Mouse (Mus musculus) spleen, adult 2 months (tissue): ENCODE measurements around the gene Mettl7a1.
"Not testable (repeated sequence)": the region's sequence is repeated elsewhere in the genome, so short reads cannot be mapped to it uniquely, and the experiment has no call there.

ENCODE experiments used
- CTCF ChIP-seq: fragments of 200-500 bp; IDR thresholded peaks from 2 replicates; pipeline ENCODE4 v1.5.1; 2011; ENCODE audit warnings: mild to moderate bottlenecking, inconsistent platforms; ENCODE audit not compliant: insufficient read depth, insufficient read length, insufficient replicate concordance; ENCODE audit errors: extremely low read depth
- POLR2A ChIP-seq: fragments of 200-500 bp; IDR thresholded peaks from 2 replicates; pipeline ENCODE4 v1.6.1; 2011; ENCODE audit warnings: low read depth, low read length, inconsistent platforms

DNA sequence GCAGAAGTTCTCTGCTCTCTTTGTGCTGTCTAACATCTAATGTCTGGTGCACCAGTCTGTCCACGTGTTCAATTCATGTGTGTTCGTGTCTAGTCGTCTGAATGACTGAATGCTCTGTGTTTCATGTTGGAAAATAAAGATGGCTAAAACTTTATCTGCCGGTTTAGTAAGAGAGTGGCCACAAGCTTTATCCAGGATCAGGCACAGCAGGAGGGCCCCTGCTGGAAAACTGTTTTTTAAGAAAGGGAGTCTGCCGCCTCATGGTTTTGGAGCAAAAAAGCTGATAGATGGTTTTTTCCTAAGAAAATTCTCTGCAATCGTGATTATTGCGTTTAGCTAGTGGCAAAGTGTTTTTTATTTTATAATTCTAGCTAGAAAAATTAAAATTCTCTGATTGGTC, 33.3 kb upstream of the Mettl7a1 start:
- TF ChIP-seq CTCF, POLR2A: not testable (repeated sequence)
